Mouse (Mus musculus) embryonic fibroblast, embryonic 13.5 days (primary cell): ENCODE results near the gene Kazn. TPM values are rescaled to one million over a fixed set of nuclear protein-coding genes. Genes with fewer than 3 reads are reported as not detected.

Experiments used
- H3K27ac ChIP-seq: 2 replicates; pipeline ENCODE4 v1.5.1; 2012; ENCODE audit warnings: low read length, control low read depth, inconsistent platforms; ENCODE audit not compliant: insufficient read depth
- H3K4me1 ChIP-seq: 2 replicates; pipeline ENCODE4 v1.6.1; 2011; ENCODE audit warnings: low read length; ENCODE audit not compliant: control insufficient read depth, insufficient read depth
- H3K4me3 ChIP-seq: 2 replicates; pipeline ENCODE4 v1.5.1; 2011; ENCODE audit warnings: mild to moderate bottlenecking, control low read depth, low read length; ENCODE audit not compliant: insufficient read depth
- CTCF ChIP-seq: IDR thresholded peaks from 2 replicates; pipeline ENCODE4 v1.5.1; 2011; ENCODE audit warnings: mild to moderate bottlenecking, control low read depth, low read length, moderate library complexity, borderline replicate concordance; ENCODE audit not compliant: insufficient read depth
- POLR2A ChIP-seq: IDR thresholded peaks from 2 replicates; pipeline ENCODE4 v1.6.1; 2011; ENCODE audit warnings: low read depth, mild to moderate bottlenecking, control low read depth, low read length, moderate library complexity
- polyA plus RNA-seq: library from polyadenylated mRNA; stranded (reverse); fragments of >200 nt; gene quantifications from 2 replicates; pipeline ENCODE4 v1.2.4, GENCODE M21; 2011; ENCODE audit warnings: low read depth; ENCODE audit not compliant: missing spikeins, insufficient read length

Gene Kazn
- polyA plus RNA-seq, 1 experiment = 14.4 TPM

DNA sequence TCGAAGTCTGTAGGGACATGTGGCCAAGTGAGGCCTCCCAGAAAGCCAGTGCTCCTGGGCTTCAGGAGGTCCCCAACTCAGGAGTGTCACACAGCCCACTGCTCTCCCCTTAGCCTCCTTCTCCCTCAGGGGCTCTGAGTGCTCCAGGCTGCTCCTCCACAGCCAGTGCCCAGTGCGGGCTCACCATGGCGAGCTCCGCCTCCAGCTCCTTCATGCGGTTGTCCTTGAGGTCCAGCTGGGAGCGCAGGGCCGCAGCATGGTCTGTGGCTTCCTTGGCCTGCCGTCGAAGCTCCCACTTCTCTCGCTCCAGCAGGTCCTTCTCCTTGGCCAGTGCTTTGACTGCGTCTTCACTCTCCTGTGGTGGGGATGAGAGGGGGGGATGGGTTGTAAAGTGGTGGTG, 85.0 kb downstream of the Kazn start:
- Histone ChIP-seq H3K27ac (no peak overlapping the region), H3K4me1 (no peaks in the 10 kb centered on the region), H3K4me3 (no peak overlapping the region)
- TF ChIP-seq CTCF = no peak
- TF ChIP-seq POLR2A = no peak

DNA sequence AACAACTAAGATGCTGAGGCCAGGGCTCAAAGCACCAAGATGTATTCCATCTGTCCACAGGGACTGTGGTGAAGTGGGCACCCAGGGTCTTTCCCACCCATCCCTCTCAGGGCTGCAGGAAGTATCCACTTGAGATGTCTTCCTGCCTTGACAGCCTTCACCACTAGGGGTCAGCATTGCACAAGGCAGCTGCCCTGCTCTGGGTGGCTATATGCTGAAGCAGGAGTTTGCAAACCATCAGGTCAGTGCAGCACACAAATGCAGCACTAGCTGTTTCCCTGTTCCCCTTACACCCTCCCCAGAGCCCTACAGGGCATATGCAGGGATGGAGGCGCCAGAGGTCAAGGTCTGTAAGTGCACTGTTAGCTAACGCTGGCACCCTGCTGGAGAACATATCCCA, 85.7 kb downstream of the Kazn start:
- Histone ChIP-seq H3K4me3 (no peak overlapping the region), H3K4me1 (no peaks in the 10 kb centered on the region), H3K27ac (no peak overlapping the region)
- TF ChIP-seq CTCF (peak; percentile 100), POLR2A (no peak)

DNA sequence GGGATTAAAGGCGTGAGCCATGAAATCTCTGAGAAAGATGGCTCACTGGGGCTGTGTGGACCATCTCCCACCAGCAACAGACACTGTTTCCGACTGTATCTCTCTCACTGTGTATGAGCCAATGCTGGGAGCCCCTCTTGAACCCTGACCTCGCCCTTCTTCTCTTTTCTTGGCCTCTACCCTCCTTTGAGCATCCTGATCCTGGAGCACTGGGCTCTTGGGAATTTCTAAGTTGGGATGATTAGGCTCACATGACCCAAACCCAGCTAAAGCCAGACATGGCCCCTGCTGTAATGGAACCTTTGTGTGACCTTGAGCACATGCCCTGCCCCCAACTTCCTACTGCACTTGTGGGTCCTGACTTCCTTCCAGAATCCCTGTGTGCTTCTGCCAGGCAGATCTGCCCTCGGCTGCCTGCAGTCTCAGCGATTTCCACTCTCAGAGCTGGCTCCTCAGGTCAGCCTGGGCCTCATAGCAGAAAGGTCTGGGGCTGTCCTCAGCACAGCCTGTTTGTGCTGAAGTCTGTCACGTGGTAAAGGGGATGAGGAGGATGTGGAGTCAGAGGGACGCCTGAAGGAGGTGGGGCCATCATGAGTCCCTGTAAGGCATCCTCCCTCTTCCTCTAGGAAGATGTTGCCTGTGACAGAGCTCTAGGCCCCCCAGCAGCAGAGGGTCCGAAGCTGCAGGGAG, 86.3 kb downstream of the Kazn start:
- Histone ChIP-seq H3K27ac (no peak overlapping the region), H3K4me3 (no peak overlapping the region), H3K4me1 (no peaks in the 10 kb centered on the region)
- TF ChIP-seq CTCF = no peak
- TF ChIP-seq POLR2A = no peak

DNA sequence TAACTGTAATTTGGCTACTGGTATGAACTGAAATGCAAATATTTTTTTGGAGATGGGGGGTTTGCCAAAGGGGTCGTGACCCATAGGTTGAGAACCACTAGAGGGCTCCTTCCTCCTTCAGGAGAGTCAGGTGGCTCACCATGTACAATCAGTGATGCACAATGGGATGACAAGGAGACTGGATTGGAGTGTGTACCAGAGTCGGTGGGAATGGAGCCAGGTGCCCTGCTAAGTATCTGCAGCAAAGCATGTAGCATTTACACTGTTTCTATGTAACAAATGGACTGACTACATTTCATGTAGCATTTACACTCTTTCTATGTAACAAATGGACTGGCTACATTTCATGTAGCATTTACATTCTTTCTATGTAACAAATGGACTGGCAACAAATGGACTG, 89.1 kb downstream of the Kazn start:
- TF ChIP-seq POLR2A = no peak
- TF ChIP-seq CTCF = no peak
- H3K27ac ChIP-seq = no peak overlapping the region

DNA sequence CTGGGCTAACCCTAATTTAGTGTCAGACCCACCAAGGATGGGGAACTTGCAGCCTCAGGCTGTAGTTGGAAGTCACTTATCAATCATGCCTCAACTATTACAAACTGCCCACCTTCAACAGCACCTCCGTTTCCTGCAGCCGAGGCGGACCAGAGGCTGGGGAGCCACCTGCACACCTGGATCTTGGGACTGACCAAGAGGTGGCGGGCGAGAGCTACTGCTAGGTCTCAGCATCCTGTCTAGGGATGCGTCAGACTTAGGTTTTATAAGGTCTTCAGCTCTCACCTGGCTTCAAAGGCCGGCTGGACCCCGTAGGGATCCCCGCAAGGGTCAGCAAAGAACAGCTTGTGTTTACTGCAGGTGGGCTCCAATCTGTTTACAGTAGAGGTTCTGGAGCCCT, 90.0 kb downstream of the Kazn start:
- no peak overlapping the region for H3K27ac ChIP-seq
- no peak for TF ChIP-seq POLR2A
- TF ChIP-seq CTCF = no peak
- H3K4me1 ChIP-seq = no peaks in the 10 kb centered on the region
- H3K4me3 ChIP-seq = no peak overlapping the region

More for the DNA sequence above, 89.1 kb downstream of the Kazn start:
- Histone ChIP-seq H3K4me1 (no peaks in the 10 kb centered on the region), H3K4me3 (no peak overlapping the region)

- Histone ChIP-seq H3K4me3 (no peak overlapping the region), H3K4me1 (no peaks in the 10 kb centered on the region), H3K27ac (no peak overlapping the region)
- TF ChIP-seq CTCF (no peak), POLR2A (no peak)
These were observed 91.5 kb downstream of the Kazn start for GRCm38 (mm10) chr4:142147671-142148070.

DNA sequence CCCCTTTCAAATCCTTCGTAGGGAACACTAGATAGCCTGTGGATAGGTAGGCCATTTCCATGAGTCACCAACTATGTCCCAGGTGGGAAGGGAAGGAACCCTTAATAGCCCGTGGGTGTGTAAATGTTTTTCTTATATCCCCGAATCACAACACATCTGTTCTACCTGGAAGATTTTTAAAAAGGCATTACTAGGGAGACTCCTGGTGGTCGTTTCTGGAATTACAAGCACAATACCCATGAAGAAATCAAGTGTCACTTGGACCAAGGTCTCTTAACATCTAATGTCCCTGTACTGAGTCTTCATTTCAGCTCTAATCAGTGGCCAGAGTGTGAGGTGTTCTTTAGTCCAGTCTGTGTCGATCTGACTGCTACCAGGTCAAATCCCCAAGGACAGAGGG, 95.1 kb downstream of the Kazn start:
- Histone ChIP-seq H3K4me1 (no peaks in the 10 kb centered on the region), H3K4me3 (no peak overlapping the region), H3K27ac (no peak overlapping the region)
- TF ChIP-seq POLR2A = no peak
- TF ChIP-seq CTCF = no peak

- no peak for TF ChIP-seq POLR2A
- TF ChIP-seq CTCF = no peak
- Histone ChIP-seq H3K4me3 (no peak overlapping the region), H3K4me1 (no peaks in the 10 kb centered on the region), H3K27ac (no peak overlapping the region)
These were observed 95.9 kb downstream of the Kazn start for GRCm38 (mm10) chr4:142143290-142143689.

DNA sequence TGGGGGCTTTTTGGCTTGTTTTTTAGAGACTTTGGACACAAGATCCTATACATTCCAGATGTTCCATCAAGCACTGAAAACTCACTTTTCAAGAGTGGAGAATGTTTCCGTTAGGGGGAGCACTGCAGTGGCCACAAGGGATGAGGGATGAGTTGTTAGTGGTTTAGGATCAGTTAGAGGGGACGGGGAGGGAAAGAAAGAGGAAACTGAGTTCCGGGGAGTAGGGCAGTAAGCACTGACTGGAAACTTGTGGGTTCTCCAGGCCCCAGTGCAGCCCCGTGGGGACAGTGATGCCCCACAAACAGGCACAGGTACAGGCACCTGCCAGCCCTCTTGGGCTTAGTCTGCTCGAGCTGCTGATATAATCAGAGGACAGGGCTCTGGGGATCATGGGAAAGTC, 99.5 kb downstream of the Kazn start:
- no peaks in the 10 kb centered on the region for H3K4me1 ChIP-seq
- TF ChIP-seq POLR2A = no peak
- no peak for TF ChIP-seq CTCF
- no peak overlapping the region for H3K4me3 ChIP-seq
- no peak overlapping the region for H3K27ac ChIP-seq

- no peak overlapping the region for H3K27ac ChIP-seq
- no peak for TF ChIP-seq POLR2A
- TF ChIP-seq CTCF = no peak
- H3K4me3 ChIP-seq = no peak overlapping the region
- H3K4me1 ChIP-seq = no peaks in the 10 kb centered on the region
These were observed 100.7 kb downstream of the Kazn start for GRCm38 (mm10) chr4:142138356-142139099.
